Mouse (Mus musculus) NIH3T3 (cell line): ENCODE measurements at regions not wholly inside any gene's neighbourhood (a gene's known extent, or its start where the extent isn't known, plus 50 kb on each side); places are given as distances from the start of the nearest gene placed in this dataset.
"Not testable (repeated sequence)": the region's sequence is repeated elsewhere in the genome, so short reads cannot be mapped to it uniquely, and the experiment has no call there.

Experiments used
- DNase-seq: peaks from one replicate; pipeline ENCODE4 v3.0.0-alpha.2; 2012; ENCODE audit warnings: low read depth

DNA sequence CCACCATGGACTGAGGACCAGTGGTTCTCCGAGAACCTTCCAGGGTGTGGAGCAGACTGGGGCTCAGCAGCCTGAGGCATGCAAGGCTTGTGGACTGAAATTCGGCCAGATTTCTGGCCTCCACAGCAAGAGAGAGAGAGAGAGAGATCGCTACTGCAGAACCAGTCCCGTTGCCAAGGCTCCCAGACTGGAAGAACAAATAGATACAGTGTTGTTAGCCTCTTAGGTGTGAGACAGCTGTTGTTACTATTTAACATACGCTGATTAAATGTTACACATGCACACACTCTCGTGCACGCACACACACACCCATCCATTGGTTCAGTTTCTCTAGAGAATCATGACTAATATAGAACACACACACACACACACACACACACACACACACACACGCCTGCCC lies 133.4 kb upstream of the Ajap1 start:
- DNase-seq = no peak

DNA sequence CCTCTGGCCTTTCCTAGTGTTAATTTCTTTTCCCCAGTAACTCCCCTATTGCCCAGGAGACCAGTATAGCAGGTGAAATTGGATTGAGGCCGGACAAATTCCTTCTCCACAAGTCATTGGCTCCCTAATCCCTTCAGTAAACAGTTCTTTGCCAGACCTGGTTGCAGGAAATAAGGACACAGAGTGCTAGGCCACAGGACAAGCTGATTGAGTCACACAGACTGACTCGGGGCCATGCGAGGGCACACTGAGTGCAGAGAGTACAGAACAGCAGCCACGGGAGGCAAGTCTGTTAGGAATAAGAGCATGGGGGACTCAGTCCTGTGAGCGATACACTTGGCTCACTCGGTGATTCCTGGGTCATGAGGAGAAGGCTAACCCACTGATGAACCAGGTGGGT lies 134.3 kb upstream of the Ajap1 start:
- DNase-seq = no peak

DNA sequence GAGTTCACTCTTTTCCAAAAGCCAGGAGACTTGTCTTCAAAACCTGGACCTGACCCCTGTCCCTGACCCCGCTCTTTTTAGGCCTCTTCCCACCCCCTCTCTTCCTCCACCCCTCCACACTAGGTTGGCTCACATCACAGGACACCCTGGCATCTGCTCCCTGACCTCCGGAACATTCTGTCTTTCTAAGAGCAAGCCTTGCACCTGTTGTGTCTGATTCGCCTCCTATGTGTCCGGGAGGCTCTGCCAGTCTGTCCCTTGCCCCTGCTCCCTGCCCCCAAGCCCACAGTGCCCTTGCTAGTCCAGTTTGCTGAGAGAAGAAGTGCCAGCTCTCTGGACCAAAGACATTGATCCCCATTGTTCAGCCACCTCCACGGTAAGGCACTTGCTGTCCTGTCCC lies 138.3 kb upstream of the Ajap1 start:
- no peak for DNase-seq

DNA sequence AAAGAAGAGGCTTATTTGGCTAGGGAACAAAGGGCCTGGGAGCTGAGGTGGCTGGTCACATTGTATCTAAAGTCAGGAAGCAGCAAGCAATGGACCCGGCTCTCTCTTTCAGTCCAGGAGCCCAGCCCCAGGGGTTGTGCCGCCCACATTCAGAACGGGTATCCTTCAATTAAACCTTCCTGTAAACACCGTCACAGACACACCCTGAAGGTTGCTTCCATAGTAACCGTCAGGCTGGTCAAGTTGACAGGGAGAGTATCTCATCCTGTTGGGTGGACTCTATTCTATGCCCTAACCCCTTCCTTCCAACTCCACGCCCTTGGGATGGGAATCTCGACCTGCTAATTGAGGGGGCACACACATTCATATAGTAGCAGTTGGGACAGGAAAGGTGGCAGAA lies 148.6 kb upstream of the Ajap1 start:
- DNase-seq = no peak

DNA sequence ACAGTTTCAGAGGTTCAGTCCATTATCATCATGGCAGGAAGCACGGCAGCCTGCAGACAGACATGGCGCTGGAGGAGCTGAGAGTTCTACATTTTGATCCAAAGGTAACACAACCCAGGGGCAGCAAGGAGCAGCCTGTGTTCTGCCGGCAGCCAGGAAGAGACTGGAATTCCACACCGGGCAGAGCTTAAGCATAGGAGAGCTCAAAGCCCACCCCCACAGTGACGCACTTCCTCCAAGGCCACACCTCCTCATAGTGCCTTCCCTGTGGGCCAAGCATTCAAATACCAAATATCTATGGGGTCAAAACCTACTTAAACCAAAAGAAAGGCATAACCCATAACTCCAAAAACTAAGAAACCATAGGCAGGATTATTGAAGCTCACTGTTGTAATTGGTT lies 149.4 kb upstream of the Ajap1 start:
- no peak for DNase-seq

DNA sequence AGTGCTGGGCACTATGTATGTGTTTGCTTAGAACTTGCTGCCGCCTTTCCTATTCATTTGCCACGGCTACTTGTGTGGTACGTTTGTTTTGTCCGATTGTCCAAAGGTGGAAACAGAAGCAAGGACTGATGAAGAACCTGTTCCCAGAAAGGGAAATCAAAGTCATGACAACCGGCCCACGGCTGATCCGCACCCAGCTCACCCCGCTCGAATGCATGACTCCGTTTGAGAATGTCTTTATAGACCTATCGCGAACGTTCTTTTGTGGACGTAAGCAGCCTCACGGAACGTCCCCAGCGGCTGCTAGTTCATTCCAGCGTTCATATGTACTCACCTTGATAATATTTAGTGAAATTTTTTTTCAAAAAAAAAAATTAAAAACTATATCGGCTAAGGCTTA lies 149.9 kb upstream of the Ajap1 start:
- DNase-seq = no peak

DNA sequence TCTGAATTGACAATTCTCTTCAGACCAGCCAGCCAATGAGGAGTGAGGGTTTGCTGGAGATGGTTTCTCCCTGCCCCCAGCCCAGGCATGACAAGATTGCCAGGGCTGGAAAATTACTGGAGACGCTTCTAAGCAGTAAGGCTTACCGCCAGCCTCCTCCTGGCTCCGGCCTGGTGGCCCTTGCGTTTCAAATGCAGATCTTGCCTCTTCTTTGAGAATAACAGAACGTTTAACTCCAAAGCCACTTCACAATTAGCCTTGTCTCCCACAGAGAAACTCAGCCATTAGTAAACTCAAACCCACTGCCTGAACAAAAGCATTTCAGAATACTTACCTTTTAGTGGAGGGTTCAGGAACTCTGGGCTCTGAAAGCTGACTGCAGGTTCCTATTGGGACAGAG lies 150.6 kb upstream of the Ajap1 start:
- DNase-seq = no peak

DNA sequence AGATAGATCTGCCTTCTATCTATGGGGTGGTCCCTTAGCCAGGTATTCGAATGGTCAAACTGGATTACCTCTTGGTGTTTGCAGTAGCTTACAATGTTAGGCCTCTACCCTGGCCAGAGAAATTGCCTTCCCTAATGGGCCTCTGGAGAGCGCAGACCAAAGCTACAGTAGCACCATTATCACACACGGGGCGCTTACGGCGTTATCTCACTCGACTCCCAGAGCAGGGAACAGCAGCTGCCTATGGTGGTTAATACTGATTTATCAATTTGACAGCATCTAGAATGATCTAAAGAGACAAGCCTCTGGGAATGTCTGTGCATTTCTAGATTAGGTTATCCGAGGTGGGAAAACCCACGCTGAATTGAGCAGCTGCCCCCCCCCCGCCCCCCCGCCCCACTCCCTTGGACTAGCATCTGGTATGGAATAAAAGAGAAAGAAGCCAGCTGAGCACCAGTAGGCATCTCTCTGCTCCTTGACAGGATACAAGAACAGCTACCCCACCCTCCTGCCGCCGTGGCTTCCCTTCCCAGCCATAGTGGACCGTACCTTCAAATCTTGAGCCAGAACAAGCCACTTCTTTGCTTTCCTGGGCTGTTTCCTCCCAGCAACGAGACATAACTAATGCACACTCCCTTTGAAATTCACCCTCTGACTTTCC lies 151.7 kb upstream of the Ajap1 start:
- DNase-seq = no peak

DNA sequence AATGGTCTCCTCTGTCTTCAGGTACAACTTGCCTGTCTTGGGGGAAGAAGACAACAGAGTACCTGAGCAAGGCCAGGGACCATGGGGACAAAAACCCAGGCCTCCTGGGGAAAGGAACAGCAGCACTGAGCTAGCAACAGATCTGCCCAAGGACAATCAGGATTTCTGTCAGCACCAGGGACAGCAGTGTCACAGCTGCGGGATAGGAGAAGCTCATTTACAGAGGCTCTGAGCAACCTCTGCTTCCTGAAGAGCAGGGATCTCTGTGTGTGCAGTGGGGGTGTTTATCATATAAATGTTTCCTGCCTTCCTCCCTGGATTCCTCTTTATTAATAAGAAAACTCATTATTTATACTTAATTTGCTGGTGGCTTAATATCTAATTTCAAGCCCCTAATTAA lies 155.4 kb upstream of the Ajap1 start:
- no peak for DNase-seq

DNA sequence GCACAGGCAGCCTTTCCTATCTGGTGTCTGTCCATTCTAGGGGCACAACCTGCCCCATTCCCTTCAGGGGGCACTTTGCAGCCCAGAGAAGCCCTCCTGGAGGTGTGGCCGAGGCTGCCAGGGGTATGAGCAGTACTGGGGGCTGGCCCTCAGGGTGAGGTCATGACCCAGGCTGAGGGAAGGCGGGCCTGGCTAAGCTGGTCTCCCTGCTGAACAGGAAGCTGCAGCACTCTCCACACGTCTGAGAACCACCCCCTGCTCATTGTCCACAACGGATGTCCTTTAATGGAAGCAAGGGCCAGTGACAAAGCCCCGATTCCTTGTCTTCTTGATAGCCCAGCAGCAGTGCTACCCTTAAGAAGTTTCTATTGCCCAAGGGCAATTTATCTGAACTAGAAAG lies 169.2 kb upstream of the Ajap1 start:
- no peak for DNase-seq

DNA sequence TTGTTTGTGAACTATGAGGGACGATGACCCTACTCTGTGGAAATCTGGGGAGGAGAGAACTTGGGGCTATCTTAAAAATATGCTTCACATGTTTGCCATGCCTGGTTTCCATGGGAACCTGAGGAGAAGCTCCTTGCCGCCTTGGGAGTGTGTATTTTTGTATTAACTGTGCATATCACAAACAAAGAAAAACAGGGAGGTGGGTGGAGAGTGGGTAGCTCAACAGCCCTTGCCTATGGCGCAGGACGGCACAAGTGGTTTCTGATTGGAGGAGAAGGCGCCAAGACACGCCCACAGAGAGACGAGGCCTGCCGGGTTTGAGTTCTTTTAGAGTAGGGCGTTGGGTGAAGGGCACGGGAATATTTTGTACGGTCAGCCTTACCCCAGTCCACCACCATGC lies 170.2 kb upstream of the Ajap1 start:
- DNase-seq = no peak

DNA sequence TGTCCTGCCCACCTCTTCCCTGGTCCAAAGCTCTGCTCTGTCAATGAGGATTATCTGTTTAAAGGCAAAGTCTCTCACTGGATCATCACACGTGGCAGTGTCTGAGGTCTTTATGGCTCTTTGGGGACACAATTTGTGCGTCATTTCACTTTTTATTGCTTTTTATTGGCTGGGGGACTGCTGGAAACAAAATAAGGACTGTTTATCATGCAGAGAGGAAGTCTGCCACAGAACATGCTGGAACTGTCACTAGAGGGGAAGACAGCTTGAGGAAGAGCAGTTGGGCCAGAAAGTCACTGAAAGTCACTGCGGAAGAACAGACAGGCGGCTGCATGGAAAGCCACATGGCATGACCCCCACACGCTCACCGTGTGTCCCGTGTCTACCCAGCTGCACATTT lies 180.1 kb upstream of the Ajap1 start:
- DNase-seq = no peak

DNA sequence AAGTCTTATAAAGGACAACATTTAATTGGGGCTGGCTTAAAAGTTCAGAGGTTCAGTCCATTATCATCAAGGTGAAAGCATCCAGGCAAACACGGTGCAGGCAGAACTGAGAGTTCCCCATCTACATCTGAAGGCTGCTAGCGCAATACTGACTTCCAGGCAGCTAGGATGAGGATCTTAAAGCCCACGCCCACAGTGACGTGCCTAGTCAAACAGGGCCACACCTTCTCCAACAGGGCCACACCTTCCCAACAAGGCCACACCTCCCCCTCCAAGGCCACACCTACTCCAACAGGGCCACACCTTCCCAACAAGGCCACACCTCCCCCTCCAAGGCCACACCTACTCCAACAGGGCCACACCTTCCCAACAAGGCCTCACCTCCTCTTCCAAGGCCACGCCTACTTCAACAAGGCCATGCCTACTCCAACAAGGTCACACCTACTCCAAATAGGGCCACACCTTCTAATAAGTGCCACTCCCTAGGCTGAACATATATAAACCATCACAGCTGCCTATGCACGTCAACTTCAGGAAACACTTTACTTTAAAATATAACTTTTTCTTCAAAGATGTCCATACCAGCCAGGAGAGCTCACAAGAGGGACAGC lies 184.1 kb upstream of the Ajap1 start:
- DNase-seq = not testable (repeated sequence)

DNA sequence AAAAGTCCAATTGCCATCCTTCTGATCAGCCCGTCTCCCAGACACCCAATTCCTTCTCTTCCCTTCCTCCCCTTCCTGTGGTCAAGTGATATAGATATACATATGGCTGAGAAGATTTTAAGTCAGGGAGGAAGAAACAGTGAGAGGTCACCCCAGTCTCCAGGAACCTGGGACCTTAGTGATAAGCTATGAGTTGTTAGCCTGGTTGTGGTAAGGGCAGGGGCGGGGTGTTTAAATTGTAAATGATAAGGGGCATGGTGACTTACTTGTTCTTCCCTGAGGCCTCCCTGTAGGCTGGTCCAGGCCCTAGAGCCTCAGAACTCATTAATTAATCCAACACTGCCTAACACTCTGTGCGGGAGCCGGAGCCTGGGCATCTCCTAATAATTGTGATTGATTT lies 186.5 kb upstream of the Ajap1 start:
- DNase-seq = no peak

DNA sequence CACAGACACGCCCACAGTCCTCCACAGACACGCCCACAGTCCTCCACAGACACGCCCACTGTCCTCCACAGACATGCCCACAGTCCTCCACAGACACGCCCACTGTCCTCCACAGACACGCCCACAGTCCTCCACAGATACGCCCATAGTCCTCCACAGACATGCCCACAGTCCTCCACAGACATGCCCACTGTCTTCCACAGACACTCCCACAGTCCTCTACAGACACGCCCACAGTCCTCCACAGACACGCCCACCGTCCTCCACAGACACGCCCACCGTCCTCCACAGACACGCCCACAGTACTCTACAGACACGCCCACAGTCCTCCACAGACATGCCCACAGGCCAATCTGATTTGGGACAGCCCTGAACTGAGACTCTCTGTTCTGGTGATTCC lies 187.6 kb upstream of the Ajap1 start:
- DNase-seq = no peak

DNA sequence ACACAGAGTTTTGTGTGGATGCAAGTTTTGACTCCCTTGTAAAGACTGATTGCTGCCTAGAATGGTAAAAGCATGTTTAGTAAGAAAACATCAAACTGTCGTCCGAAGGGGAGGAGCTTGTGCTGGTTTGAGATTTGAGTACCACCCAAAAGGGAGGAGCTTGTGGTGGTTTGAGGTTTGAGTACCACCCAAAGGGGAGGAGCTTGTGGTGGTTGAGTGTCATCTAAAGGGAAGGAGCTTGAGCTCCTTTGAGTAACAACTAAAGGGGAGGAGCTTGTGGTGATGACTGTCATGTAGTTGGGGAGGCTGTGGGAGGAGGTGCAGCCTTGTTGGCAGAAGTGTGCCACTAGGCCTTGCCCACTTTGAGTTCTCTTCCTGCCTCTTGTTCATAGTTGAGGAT lies 192.8 kb upstream of the Ajap1 start:
- no peak for DNase-seq

DNA sequence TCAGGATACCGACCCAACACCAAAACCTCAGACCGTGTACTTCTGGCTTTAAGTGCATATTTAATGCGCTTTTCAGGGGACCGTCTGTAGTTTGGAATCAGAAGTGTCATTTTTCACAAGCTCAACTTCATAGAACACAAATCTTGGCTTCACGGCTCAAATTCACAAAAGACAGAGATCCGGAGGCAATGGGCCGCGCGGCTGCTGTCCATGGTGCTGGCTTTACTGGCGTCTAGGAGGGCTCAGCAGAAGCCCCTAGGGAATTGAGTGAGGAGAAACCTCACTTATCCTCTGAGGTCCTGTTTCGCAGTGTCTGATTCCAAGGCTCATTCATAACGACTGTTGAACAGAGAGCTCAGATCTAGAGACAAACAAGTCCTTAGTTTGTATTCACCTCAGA lies 196.5 kb upstream of the Ajap1 start:
- DNase-seq = peak; percentile 30

DNA sequence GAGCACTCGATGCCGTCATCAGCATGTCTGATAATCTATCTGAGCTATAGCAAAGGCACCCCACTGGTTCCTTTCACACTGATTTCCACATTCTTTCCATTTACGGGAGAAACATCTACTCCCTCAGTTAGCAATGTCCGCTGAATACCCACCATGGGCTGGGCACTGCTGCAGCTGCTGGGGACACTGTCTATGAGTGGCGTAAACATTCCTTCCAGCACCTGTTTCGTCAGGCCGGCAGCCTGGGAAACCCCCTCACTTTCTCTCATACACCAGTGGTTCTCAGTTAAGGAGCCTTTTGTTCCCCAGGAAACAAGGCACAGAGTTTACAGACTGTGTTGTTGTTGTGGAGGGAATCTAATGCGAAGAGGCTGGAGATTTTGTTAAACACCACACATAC lies 205.8 kb upstream of the Ajap1 start:
- no peak for DNase-seq

DNA sequence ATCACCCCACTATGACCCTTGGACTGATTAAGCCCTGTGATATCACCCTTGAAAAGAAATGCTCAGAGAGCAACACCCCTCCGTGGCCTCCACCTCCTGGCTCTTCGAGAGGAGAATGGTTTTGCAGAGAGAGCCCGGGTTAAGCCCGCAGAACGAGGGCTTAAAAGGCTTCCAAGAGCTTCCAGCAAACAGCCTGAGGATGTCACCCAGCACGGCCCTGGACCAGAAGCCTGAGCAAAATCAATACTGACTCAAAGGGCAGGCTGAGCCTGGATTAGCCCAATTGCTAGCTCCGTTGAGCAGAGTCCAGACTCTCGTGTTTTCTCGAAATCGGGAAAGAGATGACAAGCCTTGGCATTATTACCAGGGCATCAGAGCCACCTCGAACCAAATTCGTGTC lies 211.3 kb upstream of the Ajap1 start:
- no peak for DNase-seq

DNA sequence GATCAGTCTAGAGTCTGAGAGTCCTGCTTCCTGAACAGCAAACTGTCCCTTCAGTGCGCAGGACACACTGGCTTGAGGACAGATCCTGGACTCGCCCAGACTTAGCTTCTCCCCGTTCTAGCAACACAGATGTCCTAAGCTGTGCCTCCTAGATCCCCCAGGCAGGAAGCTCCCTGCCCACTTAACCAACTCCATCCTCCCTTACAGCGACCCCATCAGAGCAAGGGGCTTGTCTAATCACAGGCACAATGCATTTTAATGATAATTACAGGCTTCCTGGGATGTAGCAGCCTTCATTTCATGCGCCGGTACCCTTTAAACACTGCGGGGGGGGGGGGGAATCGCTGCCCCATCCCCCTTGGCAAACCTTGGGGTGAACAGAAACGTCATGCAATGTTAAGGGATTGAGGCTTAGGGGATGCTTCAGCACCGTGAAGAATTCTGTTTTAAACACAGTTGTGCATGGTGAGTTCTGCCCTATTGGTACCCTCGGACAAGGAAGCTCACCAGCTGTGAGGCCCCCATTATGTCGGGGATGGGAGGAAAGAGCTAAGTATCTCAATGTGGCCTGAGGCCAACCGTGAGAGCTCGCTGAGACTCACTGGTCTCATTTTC lies 213.9 kb upstream of the Ajap1 start:
- DNase-seq = no peak

DNA sequence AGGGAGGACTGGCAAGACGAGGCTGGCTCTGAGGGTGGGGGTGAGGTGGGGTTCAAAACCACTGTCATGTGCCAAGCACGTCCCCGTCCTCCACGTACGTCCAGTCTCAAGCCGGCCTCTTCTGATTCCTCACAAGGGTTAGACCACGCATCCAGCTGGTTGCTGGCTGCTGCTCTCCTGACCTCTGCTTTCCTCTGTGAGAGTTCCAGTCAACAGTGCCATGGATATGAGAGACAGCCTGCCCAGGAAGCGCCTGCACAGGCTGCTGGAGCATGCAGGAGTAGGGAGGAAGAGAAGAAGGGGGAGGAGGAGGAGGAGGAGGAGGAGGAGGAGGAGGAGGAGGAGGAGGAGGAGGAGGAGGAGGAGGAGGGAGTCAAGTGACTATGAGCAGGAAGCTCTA lies 224.6 kb upstream of the Ajap1 start:
- no peak for DNase-seq

DNA sequence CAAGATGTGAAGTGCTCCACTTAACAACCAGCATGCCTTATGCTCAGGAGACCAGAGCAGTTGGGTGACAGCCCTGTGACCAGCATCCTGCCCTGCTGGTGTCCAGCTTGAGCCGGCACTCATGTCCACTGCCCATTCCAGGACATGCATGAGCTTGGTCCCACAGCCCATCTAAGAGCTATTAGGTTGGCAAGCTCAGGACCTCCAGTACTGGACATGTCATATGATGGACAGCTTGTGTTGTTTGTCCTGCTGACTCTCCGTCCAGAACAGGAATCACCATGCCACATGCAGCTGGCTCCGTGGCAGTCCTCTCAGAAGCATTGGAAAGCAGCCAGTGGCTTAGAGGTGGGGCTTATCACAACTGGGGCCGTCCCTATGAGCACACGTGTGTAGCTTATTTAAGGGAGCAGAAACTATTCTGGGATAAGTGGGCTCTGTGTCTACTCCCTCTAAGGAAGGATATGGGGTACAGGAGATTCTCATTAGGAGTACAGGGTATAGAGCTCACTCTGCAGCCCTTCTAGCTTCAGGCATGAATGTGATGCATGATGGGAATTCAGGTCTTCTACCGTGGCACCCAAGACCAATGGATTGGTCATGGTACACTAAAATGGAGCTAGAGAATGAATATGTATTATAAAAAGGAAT lies 232.5 kb upstream of the Ajap1 start:
- no peak for DNase-seq

DNA sequence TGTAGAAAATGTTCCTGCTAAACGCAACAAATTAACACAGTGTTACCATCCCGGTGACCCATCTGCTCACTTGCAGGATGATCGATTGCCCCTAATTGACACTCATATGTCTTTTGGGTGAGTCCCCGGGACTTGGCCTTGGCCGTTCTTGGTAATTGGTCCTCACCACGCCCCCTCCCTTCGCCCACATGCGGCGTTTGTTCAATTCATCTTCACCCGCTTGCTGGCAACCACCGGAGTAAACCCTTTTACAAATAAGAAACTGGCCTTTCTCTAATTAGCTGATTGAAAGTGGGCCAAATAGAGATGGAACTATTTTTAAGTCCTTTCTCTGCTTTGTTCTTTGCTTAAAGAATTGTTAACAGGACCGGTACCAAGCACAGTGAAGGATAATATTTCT lies 234.7 kb upstream of the Ajap1 start:
- no peak for DNase-seq

DNA sequence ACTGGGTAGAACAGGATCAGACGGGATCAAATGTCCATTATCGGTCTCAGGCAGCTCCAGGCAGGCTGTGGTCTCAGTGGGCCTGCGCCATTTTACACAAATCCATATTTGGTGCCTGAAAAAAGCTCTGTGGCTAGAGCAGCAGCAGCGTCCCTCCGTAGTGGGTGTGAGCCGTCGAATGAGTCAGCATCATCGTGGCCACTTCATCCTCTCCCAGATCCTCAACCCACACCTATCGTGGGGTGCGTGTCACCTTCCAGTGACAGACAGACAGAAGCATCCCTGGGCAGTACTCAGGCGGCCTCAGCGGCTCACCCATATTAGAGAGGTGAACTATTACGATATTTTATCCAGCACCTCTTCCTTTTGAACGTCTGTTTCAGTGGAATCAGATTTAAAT lies 233.0 kb upstream of the A430005L14Rik start:
- DNase-seq = no peak
